Mouse (Mus musculus) retina, postnatal 7 days (tissue): ENCODE results near the gene Faf2.

Experiments
- DNase-seq: peaks from one replicate; pipeline ENCODE4 v3.0.0-alpha.2; 2012; ENCODE audit warnings: low read depth, low spot score

The Faf2 gene

DNA sequence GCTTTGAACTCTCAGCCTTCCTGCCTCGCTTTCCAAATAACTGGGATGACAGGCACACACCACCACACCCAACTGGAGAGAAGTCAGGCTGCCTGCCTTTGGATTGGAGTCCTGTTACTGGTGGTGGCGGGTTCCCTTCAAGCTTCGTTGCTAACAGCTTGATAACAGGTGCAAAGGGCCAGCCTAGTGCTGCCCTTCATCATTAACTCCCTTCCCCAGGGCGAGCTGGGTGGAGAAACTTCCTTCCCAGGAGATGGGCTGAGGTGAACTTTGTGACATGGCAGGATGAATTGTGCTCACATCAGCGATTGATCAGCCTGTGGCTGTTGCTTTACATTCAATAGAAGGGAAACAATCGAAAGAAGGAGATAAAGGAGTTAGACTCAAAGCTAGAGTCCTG lies 83.3 kb downstream of the Faf2 start:
- DNase-seq = no peak

GRCm38 (mm10) chr13:54710866-54711265 lies 89.3 kb downstream of the Faf2 start:
- no peak for DNase-seq
